Mouse (Mus musculus): ENCODE results near the gene Rad51b. TPM values are rescaled to one million over a fixed set of nuclear protein-coding genes. Genes with fewer than 3 reads are reported as not detected.

Gene Rad51b
- polyA plus RNA-seq, 1 experiment from 2014 or later, result 8.9 TPM

- no peak for ATAC-seq (ENCODE audit: low FRiP score, low TSS enrichment)
- Histone ChIP-seq H3K9ac (replicated peaks; ENCODE audit: low read length) (no peak overlapping the region), H3K4me3 (ENCODE audit: low read length) (no peak overlapping the region), H3K27ac (ENCODE audit: low read length) (no peak overlapping the region), H3K36me3 (ENCODE audit: insufficient read depth, low read length) (no peaks in the 10 kb centered on the region; the same call in 1 of the 2 replicates), H3K4me2 (replicated peaks; ENCODE audit: low read depth, low read length) (no peak overlapping the region), H3K4me1 (ENCODE audit: insufficient read depth, low read length) (no peaks in the 10 kb centered on the region), H3K9me3 (ENCODE audit: low read length) (0 out of 2 replicates have a peak, but pooled peaks cover 5% of the 10 kb centered on the region), H3K27me3 (ENCODE audit: insufficient read depth, low read length) (no peaks in the 10 kb centered on the region)
- 90% methylated on average over 4 of the region's 4 CpGs for WGBS
Observed at GRCm38 (mm10) chr12:79492175-79492574, 195.1 kb downstream of the Rad51b start.

DNA sequence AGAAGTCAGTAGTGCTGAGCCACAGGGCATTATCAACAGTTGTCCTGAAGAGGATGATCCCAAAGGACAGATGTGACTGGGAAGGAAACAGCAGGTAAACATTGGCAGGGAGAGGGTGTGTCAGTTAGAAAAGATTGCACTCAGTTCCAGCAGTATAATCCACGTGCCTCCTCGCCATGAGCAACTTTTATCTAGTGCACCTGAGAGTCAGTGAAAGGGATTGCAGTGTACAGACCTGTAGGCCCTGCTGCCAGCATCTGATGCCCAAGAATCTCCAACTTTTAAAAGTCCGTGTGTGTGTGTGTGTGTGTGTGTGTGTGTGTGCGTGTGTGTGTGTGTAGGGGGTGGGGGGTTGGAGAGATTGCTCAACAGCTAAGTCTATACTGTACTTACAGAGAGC, 195.5 kb downstream of the Rad51b start:
- H3K9ac ChIP-seq (replicated peaks; ENCODE audit: low read length), result no peak overlapping the region
- no peaks in the 10 kb centered on the region for H3K4me1 ChIP-seq (ENCODE audit: insufficient read depth, low read length)
- H3K27me3 ChIP-seq (ENCODE audit: insufficient read depth, low read length), result no peaks in the 10 kb centered on the region
- no peak overlapping the region for H3K4me2 ChIP-seq (replicated peaks; ENCODE audit: low read depth, low read length)
- H3K4me3 ChIP-seq (ENCODE audit: low read length), result no peak overlapping the region
- H3K36me3 ChIP-seq (ENCODE audit: insufficient read depth, low read length), result no peaks in the 10 kb centered on the region; the same call in 1 of the 2 replicates
- 0 out of 2 replicates have a peak, but pooled peaks cover 5% of the 10 kb centered on the region for H3K9me3 ChIP-seq (ENCODE audit: low read length)
- no peak for ATAC-seq (ENCODE audit: low FRiP score, low TSS enrichment)
- 92% methylated on average over 4 of the region's 4 CpGs for WGBS
- H3K27ac ChIP-seq (ENCODE audit: low read length), result no peak overlapping the region

DNA sequence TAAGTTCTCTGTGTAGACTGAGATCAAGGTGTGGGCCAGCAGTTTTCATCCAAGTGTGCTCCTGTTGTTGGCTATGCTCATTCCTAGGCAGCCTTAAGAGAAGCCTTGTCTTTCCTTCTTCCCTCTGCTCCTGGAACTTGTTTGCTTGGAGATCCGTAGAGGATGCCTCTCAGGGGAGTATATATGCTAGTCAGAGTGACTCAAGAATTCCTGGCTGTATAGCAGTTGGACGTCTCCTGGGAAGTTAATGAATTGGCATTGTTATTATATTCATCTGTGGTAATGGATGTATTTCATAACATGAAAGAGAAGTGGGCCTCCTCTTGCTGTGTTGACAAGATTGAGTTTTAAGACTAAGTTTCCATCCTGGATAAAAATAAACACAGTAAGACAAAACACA, 196.4 kb downstream of the Rad51b start:
- no peaks in the 10 kb centered on the region for H3K36me3 ChIP-seq (ENCODE audit: insufficient read depth, low read length)
- H3K27me3 ChIP-seq (ENCODE audit: insufficient read depth, low read length), result no peaks in the 10 kb centered on the region
- no peak for ATAC-seq (ENCODE audit: low FRiP score, low TSS enrichment)
- H3K27ac ChIP-seq (ENCODE audit: low read length), result no peak overlapping the region
- WGBS, result 58% methylated on average over 2 of the region's 2 CpGs
- H3K4me2 ChIP-seq (replicated peaks; ENCODE audit: low read depth, low read length), result no peak overlapping the region
- H3K9me3 ChIP-seq (ENCODE audit: low read length), result no peaks in the 10 kb centered on the region
- H3K4me3 ChIP-seq (ENCODE audit: low read length), result no peak overlapping the region
- H3K9ac ChIP-seq (replicated peaks; ENCODE audit: low read length), result no peak overlapping the region
- 0 out of 2 replicates have a peak, but pooled peaks cover 3% of the 10 kb centered on the region for H3K4me1 ChIP-seq (ENCODE audit: insufficient read depth, low read length)

- no peaks in the 10 kb centered on the region for H3K9me3 ChIP-seq (ENCODE audit: low read length)
- no peaks in the 10 kb centered on the region for H3K36me3 ChIP-seq (ENCODE audit: insufficient read depth, low read length)
- H3K27ac ChIP-seq (ENCODE audit: low read length), result no peak overlapping the region
- whole genome bisulfite sequencing, result 32% methylated on average over 1 of the region's 1 CpGs
- H3K4me1 ChIP-seq (ENCODE audit: insufficient read depth, low read length), result peaks cover 9% of the 10 kb centered on the region; the same call in 1 of the 2 replicates
- no peak overlapping the region for H3K4me3 ChIP-seq (ENCODE audit: low read length)
- no peak overlapping the region for H3K4me2 ChIP-seq (replicated peaks; ENCODE audit: low read depth, low read length)
- no peaks in the 10 kb centered on the region for H3K27me3 ChIP-seq (ENCODE audit: insufficient read depth, low read length)
- no peak overlapping the region for H3K9ac ChIP-seq (replicated peaks; ENCODE audit: low read length)
- no peak for ATAC-seq (ENCODE audit: low FRiP score, low TSS enrichment)
Observed at GRCm38 (mm10) chr12:79498326-79498725, 201.2 kb downstream of the Rad51b start.

DNA sequence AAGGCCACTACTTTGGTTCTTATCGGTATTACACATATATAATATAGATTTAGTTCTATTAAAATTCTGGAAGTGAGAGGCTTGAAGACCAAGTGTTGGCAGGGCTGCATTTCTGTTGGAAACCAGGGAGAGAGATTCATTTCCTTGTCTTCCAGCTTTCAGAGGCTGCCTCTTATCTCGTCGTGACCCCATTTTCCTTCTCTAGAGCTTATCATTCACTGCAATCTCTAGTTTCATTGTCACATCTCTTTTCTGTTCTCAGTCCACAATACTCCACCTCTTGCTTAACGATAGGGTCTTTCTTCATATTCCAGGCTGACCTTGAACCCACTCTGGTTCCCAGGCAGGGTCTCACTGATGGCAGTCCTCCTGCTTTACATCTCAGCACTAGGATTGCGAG, 202.7 kb downstream of the Rad51b start:
- Histone ChIP-seq H3K36me3 (ENCODE audit: insufficient read depth, low read length) (no peaks in the 10 kb centered on the region), H3K27me3 (ENCODE audit: insufficient read depth, low read length) (no peaks in the 10 kb centered on the region), H3K4me1 (ENCODE audit: insufficient read depth, low read length) (peaks cover 22% of the 10 kb centered on the region), H3K4me2 (replicated peaks; ENCODE audit: low read depth, low read length) (no peak overlapping the region), H3K4me3 (ENCODE audit: low read length) (no peak overlapping the region), H3K9me3 (ENCODE audit: low read length) (no peaks in the 10 kb centered on the region), H3K9ac (replicated peaks; ENCODE audit: low read length) (no peak overlapping the region), H3K27ac (ENCODE audit: low read length) (no peak overlapping the region)
- 84% methylated on average over 5 of the region's 5 CpGs for WGBS
- no peak for ATAC-seq (ENCODE audit: low FRiP score, low TSS enrichment)

DNA sequence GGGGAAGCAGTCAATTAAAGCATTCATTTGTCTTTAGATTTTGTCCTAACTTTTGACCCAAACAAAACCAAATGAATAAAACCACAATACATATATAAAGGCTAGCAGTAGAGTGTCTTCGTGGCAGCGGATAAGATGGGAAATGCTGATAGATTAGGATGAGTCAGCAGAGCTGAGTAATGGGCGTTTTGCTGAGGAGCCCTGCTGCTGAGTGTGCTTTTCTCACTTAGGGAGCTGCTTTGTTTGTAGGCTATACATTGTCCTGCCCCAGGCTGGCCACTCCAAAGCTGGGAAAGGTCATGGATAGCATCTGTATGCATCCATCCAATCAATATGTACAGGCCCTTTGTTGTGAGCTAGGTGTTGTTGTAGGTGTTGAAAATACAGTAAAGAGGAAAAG, 204.8 kb downstream of the Rad51b start:
- Histone ChIP-seq H3K4me1 (ENCODE audit: insufficient read depth, low read length) (peaks cover 31% of the 10 kb centered on the region), H3K36me3 (ENCODE audit: insufficient read depth, low read length) (no peaks in the 10 kb centered on the region), H3K27me3 (ENCODE audit: insufficient read depth, low read length) (no peaks in the 10 kb centered on the region), H3K9ac (replicated peaks; ENCODE audit: low read length) (no peak overlapping the region), H3K4me2 (replicated peaks; ENCODE audit: low read depth, low read length) (no peak overlapping the region), H3K27ac (ENCODE audit: low read length) (peak overlapping the region; percentile 82), H3K4me3 (ENCODE audit: low read length) (no peak overlapping the region), H3K9me3 (ENCODE audit: low read length) (no peaks in the 10 kb centered on the region)
- 71% methylated on average over 3 of the region's 3 CpGs for WGBS
- no peak for ATAC-seq (ENCODE audit: low FRiP score, low TSS enrichment)

- H3K4me2 ChIP-seq (replicated peaks; ENCODE audit: low read depth, low read length), result no peak overlapping the region
- WGBS, result 64% methylated on average over 11 of the region's 11 CpGs
Observed at GRCm38 (mm10) chr12:79502862-79503581, 205.9 kb downstream of the Rad51b start.

DNA sequence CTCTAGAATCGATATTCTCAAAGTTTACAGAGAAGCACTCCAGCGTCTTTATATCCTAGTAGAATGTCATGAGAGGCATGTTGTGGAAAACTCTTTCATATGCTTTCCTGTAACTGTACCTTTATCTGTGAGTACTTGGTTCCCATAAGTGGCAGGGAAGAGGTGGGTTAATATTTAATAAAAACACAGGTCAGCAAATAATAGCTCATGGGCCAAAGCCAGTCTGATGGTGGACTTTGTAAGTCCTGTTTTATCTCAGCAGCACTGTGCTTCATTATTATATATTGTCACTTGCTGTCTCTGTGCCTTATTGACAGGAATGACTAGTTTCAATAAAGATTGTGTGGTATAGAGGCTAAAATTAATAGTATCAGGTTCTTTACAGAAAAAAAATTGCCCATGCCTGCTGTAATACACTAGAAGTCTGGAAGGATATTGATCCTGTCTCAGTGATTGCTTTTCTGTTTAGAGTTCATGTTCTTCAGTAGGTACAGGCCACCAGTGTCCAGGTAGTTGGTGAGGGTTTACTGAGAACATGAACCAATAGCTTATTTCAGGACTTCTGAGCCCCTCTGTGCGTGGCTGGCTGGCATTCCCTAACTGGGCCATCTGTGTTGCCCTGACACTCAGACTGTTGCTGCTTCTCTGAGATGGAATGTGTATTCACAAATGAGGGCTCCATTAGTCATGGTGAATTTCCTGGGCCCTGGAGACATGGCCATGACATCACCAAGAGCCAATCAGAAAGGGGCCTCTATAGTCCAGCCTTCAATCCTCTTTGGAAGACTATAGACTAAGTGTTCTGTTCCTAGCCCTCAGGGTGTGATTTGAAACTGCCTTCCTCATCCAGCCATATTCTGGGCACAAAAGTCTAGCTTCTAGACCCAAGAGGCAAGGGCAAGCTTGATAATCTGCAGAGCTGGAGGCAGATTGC, 206.8 kb downstream of the Rad51b start:
- peak overlapping the region; percentile 81 for H3K27ac ChIP-seq (ENCODE audit: low read length)
- WGBS, result 73% methylated on average over 3 of the region's 3 CpGs
- ATAC-seq (ENCODE audit: low FRiP score, low TSS enrichment), result 0 out of 2 replicates have a peak, but pooled peaks have one; percentile 13

More at GRCm38 (mm10) chr12:79502862-79503581, 205.9 kb downstream of the Rad51b start:
- Histone ChIP-seq H3K36me3 (ENCODE audit: insufficient read depth, low read length) (no peaks in the 10 kb centered on the region), H3K4me1 (ENCODE audit: insufficient read depth, low read length) (peaks cover 43% of the 10 kb centered on the region), H3K9me3 (ENCODE audit: low read length) (no peaks in the 10 kb centered on the region), H3K9ac (replicated peaks; ENCODE audit: low read length) (no peak overlapping the region), H3K27ac (ENCODE audit: low read length) (peak overlapping the region; percentile 81), H3K27me3 (ENCODE audit: insufficient read depth, low read length) (no peaks in the 10 kb centered on the region), H3K4me3 (ENCODE audit: low read length) (no peak overlapping the region)
- ATAC-seq (ENCODE audit: low FRiP score, low TSS enrichment), result peak; percentile 77

DNA sequence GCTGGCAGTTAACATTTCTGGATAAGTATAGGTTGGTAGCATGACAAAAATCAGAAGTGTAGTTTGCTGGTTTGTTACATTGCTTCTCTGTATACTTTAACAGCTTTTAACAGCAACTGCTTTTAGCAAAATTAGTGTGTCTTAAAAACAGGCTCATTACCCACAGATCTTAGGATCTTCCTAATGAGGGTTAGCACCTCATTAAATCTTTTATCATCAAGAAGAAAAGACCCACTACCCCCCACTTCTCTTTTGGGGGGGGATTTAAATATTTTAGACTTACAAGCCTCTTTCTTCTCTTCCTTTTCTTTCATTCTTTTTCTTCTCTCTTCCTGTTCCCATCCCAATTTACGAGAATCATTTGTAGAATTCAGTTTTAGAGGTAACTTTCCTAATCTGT, 207.6 kb downstream of the Rad51b start:
- Histone ChIP-seq H3K4me1 (ENCODE audit: insufficient read depth, low read length) (peaks cover 40% of the 10 kb centered on the region), H3K9ac (replicated peaks; ENCODE audit: low read length) (no peak overlapping the region), H3K27ac (ENCODE audit: low read length) (peak overlapping the region; percentile 81), H3K27me3 (ENCODE audit: insufficient read depth, low read length) (no peaks in the 10 kb centered on the region), H3K36me3 (ENCODE audit: insufficient read depth, low read length) (no peaks in the 10 kb centered on the region), H3K4me2 (replicated peaks; ENCODE audit: low read depth, low read length) (no peak overlapping the region), H3K4me3 (ENCODE audit: low read length) (no peak overlapping the region), H3K9me3 (ENCODE audit: low read length) (no peaks in the 10 kb centered on the region)
- 95% methylated on average over 1 of the region's 1 CpGs for WGBS
- no peak for ATAC-seq (ENCODE audit: low FRiP score, low TSS enrichment)

More for the DNA sequence above, 206.8 kb downstream of the Rad51b start:
- H3K4me3 ChIP-seq (ENCODE audit: low read length), result no peak overlapping the region
- no peak overlapping the region for H3K9ac ChIP-seq (replicated peaks; ENCODE audit: low read length)
- H3K4me2 ChIP-seq (replicated peaks; ENCODE audit: low read depth, low read length), result no peak overlapping the region
- H3K9me3 ChIP-seq (ENCODE audit: low read length), result no peaks in the 10 kb centered on the region
- no peaks in the 10 kb centered on the region for H3K36me3 ChIP-seq (ENCODE audit: insufficient read depth, low read length)
- no peaks in the 10 kb centered on the region for H3K27me3 ChIP-seq (ENCODE audit: insufficient read depth, low read length)
- peaks cover 40% of the 10 kb centered on the region for H3K4me1 ChIP-seq (ENCODE audit: insufficient read depth, low read length)
